Mouse (Mus musculus): Measurements from ENCODE around the gene Olfr593. TPM values are rescaled to one million over a fixed set of nuclear protein-coding genes. Genes with fewer than 3 reads are reported as not detected.
"Not testable (repeated sequence)": the region's sequence is repeated elsewhere in the genome, so short reads cannot be mapped to it uniquely, and the experiment has no call there.

The Olfr593 gene
- not detected in 2 replicates for polyA plus RNA-seq (2012)

- no peak for TF ChIP-seq GATA1 (IDR thresholded peaks at IDR 0.05; ENCODE audit: low read length)
Observed at GRCm38 (mm10) chr7:103211562-103211961, at the start of gene Olfr593. Gene Olfr593, plus strand, starts transcription at chr7:103211862.

GRCm38 (mm10) chr7:103169697-103170096 is 42.0 kb upstream of the Olfr593 start:
- TF ChIP-seq GATA1 (IDR thresholded peaks at IDR 0.05; ENCODE audit: low read length), result no peak

- TF ChIP-seq GATA1 (IDR thresholded peaks at IDR 0.05; ENCODE audit: low read length), result no peak
Observed at GRCm38 (mm10) chr7:103178240-103178639, 33.4 kb upstream of the Olfr593 start, which contains the start of gene Olfr591. Gene Olfr591, minus strand, starts transcription at chr7:103178340.

GRCm38 (mm10) chr7:103184503-103184902 is 27.2 kb upstream of the Olfr593 start, which contains the start of gene Olfr592:
Gene Olfr592, plus strand, starts transcription at chr7:103184803.
- TF ChIP-seq GATA1 (IDR thresholded peaks at IDR 0.05; ENCODE audit: low read length), result not testable (repeated sequence)

- TF ChIP-seq GATA1 (IDR thresholded peaks at IDR 0.05; ENCODE audit: low read length), result no peak
Observed at GRCm38 (mm10) chr7:103216696-103217095, 5.0 kb downstream of the Olfr593 start, which contains the start of gene Olfr594. Gene Olfr594, plus strand, starts transcription at chr7:103216996.

GRCm38 (mm10) chr7:103252405-103252804 is 40.7 kb downstream of the Olfr593 start, which contains the start of gene Usp17ld:
Gene Usp17ld, minus strand, starts transcription at chr7:103252505.
- TF ChIP-seq GATA1 (IDR thresholded peaks at IDR 0.05; ENCODE audit: low read length), result not testable (repeated sequence)

Other genes starting within 250 kb of the Olfr593 start
- not detected in 2 replicates for gene Olfr576, start 249.2 kb upstream of the Olfr593 start, polyA plus RNA-seq (2012)
- gene Olfr577, start 235.9 kb upstream of the Olfr593 start, polyA plus RNA-seq (2012), result not detected in 2 replicates
- not detected in 2 replicates for gene Olfr578, start 222.5 kb upstream of the Olfr593 start, polyA plus RNA-seq (2012)
- gene Olfr582, start 173.8 kb upstream of the Olfr593 start, polyA plus RNA-seq (2012), result not detected in 2 replicates
- gene Olfr583, start 160.6 kb upstream of the Olfr593 start, polyA plus RNA-seq (2012), result not detected in 2 replicates
- gene Olfr584, start 130.0 kb upstream of the Olfr593 start, polyA plus RNA-seq (2012), result not detected in 2 replicates
- not detected in 2 replicates for gene Olfr585, start 114.1 kb upstream of the Olfr593 start, polyA plus RNA-seq (2012)
- gene Olfr586, start 86.2 kb upstream of the Olfr593 start, polyA plus RNA-seq (2012), result not detected in 2 replicates
- gene Olfr588-ps1, start 71.0 kb upstream of the Olfr593 start, polyA plus RNA-seq (2012), result not detected in 2 replicates
- not detected in 2 replicates for gene Olfr589, start 55.5 kb upstream of the Olfr593 start, polyA plus RNA-seq (2012)
- not detected in 2 replicates for gene Olfr591, start 33.5 kb upstream of the Olfr593 start, polyA plus RNA-seq (2012)
- not detected in 2 replicates for gene Olfr592, start 27.1 kb upstream of the Olfr593 start, polyA plus RNA-seq (2012)
- gene Olfr594, start 5.1 kb downstream of the Olfr593 start, polyA plus RNA-seq (2012), result not detected in 2 replicates
- not detected in 2 replicates for gene Usp17ld, start 40.6 kb downstream of the Olfr593 start, polyA plus RNA-seq (2012)
- not detected in 2 replicates for gene Olfr596, start 93.8 kb downstream of the Olfr593 start, polyA plus RNA-seq (2012)
- gene Olfr597, start 104.5 kb downstream of the Olfr593 start, polyA plus RNA-seq (2012), result not detected in 2 replicates
- not detected in 2 replicates for gene Olfr598, start 111.7 kb downstream of the Olfr593 start, polyA plus RNA-seq (2012)
- not detected in 2 replicates for gene Olfr599, start 124.1 kb downstream of the Olfr593 start, polyA plus RNA-seq (2012)
- not detected in 2 replicates for gene Olfr600, start 137.8 kb downstream of the Olfr593 start, polyA plus RNA-seq (2012)
- gene Olfr601, start 150.8 kb downstream of the Olfr593 start, polyA plus RNA-seq (2012), result not detected in 2 replicates
- not detected in 2 replicates for gene Olfr603, start 174.3 kb downstream of the Olfr593 start, polyA plus RNA-seq (2012)
- not detected in 2 replicates for gene Usp17lc, start 203.2 kb downstream of the Olfr593 start, polyA plus RNA-seq (2012)
- not detected in 2 replicates for gene Olfr605, start 233.6 kb downstream of the Olfr593 start, polyA plus RNA-seq (2012)
- not detected in 2 replicates for gene Olfr606, start 237.2 kb downstream of the Olfr593 start, polyA plus RNA-seq (2012)